Mouse (Mus musculus): ENCODE results near the gene Amotl1. TPM values are rescaled to one million over a fixed set of nuclear protein-coding genes. Genes with fewer than 3 reads are reported as not detected.
"Not testable (repeated sequence)": the region's sequence is repeated elsewhere in the genome, so short reads cannot be mapped to it uniquely, and the experiment has no call there.

The Amotl1 gene
- total RNA-seq (2021) = 10 to 100 TPM; 16.3 to 20.0 TPM
- long read RNA-seq, partial matches to known transcripts = 1 of 4 reads
- long read RNA-seq, other reads (novel, unspliced or antisense) = 3 of 4 reads

- DNase-seq (ENCODE audit: low spot score in 2 of 2) = no peak
Measured at GRCm38 (mm10) chr9:14644956-14645355, at the start of gene Amotl1. Amotl1 (minus strand) TSS chr9:14645056.

DNA sequence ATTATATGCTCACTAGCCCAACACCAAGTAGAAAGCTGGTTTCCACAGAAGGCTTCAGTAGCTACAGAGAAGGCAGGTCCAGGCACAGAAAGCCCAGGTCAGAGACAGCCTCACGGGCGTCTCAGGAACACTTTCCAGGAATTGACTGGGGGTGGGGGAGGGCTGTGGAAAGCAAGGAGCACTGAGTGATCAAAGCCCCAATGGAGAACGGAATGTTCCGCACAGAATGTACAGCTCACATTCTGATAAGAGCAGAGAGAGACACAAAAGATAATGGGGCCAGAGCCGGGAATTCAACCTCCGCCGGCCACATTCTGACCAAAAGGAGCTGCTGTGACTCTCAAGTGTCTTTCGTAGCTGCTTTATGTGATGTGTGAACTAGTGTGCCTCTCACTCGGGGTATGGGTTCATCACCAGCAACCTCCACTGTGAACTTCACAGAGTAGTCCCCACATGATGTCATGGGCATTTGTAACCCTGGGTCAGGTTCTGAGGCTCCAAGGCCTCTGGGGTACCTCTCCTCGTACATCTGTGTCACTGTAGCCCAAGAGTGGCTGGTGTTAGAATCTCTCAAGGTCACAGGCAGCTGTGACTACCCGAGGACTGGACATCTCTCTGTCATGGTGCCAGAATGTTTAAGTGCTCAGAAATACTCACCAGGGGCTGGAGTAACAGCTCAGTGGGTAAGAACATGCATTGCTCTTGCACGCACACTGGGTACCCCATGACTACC, 44.7 kb upstream of the Amotl1 start:
- DNase-seq (ENCODE audit: low spot score in 2 of 2) = no peak

DNA sequence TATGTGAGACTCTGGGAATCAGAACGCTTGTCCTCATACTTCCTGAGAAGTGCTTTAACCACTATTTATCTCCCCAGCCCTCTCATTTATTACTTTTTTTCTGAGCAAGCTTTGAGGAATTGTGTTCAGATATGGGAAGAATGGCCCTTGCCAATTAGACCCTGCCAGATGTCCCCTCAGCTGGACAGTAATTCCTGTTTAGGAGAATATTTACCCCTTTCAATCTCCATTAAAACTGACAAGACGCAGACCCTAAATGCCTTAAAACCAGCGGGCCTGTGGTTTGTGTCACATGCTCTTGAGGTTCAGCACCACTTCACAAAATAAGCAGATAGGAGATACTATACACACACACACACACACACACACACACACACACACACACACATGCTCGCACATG, 39.5 kb upstream of the Amotl1 start:
- DNase-seq (ENCODE audit: low spot score in 2 of 2) = no peak

- DNase-seq (ENCODE audit: low spot score in 2 of 2) = no peak
Measured at GRCm38 (mm10) chr9:14682741-14683140, 37.9 kb upstream of the Amotl1 start.

DNA sequence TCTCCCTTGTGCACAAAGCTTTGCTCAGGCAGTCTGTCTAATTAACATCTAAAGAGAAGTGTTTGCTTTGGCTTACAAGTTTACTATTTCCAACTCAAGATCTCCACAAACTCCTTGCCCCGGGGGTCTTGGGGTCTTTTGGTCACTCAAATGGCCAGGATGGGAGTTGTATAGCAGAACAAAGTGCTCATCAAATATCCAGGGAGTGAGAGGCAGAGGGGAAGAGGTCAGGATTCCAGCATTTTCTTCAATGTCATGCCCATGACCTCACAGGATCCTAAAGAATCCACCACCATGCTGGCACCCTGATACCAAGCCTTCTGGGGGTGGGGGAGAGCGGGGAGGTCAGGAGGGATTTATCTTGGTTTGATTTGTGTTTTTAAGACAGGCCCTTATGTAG, 35.7 kb upstream of the Amotl1 start:
- DNase-seq (ENCODE audit: low spot score in 2 of 2) = no peak

DNA sequence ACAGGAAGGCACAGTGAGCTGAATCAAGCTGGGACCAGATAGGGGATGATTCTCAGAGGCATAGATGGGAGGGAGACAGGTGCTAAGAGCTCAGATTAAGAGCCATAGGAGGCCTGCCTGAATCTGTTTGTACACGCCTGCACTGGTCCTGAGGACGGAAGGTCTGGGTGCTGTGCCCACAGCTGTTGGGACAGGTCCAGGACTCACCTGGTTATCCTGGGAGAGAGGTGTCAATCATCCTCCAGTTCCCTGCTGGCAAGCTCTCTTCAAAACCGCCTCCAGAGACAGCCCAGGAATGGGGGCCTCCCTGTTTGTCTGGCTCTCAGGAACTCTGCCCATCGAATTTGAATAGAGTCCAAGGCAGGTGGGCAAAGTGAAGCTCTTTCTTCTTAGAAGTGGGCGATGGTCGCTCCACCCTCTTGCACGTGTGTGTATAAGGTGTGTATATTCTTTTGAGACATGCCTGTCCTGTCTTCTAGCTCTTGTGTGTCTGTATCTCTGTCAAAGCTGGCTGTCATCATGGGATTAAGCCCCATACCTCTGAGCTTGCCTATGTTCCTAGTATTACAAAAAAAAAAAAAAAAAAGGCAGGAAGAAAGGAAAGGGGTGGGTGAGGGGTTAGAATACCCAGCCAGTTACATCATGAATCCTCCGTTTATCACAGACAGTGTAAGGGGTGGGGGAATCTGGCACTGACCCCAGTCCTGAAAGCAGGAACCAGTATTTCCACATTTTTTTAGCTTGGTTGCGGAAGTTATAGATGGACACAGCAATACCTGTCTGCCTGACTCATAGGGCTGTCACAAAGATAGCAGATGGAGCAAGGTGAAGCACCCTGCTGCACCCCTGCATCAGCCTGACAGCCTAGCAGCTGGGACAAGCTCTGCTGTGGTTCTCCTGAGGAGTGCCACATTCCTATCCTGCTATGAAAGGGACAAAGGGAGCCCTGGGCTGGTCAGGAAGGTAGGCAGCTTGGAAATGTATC, 31.1 kb upstream of the Amotl1 start:
- no peak for DNase-seq (ENCODE audit: low spot score in 2 of 2)

DNA sequence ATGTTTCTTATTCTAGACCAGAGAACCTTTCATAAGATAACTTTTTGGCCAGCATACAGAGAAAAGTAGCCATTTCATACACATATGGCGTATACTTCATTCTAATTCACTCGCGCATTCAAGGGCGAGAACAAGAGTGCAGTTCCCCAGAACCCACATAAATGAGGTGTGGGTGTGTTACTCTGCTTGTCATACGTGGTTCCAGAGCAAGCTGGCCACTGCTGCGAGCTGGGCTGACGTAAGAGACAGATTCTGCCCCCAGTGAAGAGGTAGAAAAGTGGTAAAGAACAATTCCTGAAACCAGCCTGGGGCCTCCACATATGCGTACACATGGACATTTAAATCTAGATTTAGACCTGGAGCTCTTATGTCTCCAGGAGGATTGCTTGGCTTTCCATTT, 29.6 kb upstream of the Amotl1 start:
- DNase-seq (ENCODE audit: low spot score in 2 of 2) = no peak

- DNase-seq (ENCODE audit: low spot score in 2 of 2) = no peak
Measured at GRCm38 (mm10) chr9:14673109-14673508, 28.3 kb upstream of the Amotl1 start.

GRCm38 (mm10) chr9:14671965-14672364, 27.1 kb upstream of the Amotl1 start:
- DNase-seq (ENCODE audit: low spot score in 2 of 2) = not testable (repeated sequence)

DNA sequence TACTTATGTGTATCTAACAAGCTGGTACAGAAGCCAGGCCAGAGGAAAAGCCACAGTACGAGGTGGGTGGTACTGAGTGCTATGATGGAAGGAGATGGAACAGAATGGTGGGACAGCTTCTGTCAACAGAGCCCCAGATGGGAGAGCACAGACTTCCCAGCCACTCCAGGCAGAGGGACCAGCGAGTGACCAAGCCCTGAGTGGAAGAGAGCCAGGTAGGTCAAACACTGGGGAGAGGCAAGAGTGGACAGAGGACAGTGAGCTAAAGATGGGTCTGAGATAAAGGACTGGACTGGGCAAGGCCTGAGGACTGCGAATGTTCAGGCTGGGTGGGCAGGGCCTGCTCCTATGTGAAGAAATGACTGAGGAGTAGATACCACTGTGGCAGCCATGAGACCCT, 23.5 kb upstream of the Amotl1 start:
- no peak for DNase-seq (ENCODE audit: low spot score in 2 of 2)

DNA sequence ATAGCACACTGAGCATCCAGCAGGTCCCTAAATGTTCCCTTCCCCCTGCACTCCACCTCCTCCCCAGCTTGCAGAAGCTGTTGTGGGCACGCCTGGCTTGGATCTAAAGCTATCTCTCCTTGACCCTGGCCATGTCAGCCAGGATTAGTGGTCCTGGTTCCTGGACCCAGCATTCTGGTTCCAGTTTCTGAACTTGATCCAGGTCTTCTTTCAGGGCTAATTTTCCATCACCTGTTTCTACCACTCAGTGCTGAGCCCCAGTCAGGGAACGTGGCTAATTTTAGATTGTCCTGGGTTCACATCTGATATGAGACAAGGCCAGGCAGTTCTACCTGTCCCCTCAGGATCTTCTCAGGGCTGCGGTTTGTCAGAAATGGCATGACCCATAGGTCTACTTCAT, 21.2 kb upstream of the Amotl1 start:
- no peak for DNase-seq (ENCODE audit: low spot score in 2 of 2)

GRCm38 (mm10) chr9:14663591-14663990, 18.7 kb upstream of the Amotl1 start:
- no peak for DNase-seq (ENCODE audit: low spot score in 2 of 2)

GRCm38 (mm10) chr9:14662876-14663275, 18.0 kb upstream of the Amotl1 start:
- DNase-seq (ENCODE audit: low spot score in 2 of 2) = no peak

- no peak for DNase-seq (ENCODE audit: low spot score in 2 of 2)
Measured at GRCm38 (mm10) chr9:14662138-14662537, 17.3 kb upstream of the Amotl1 start.

- no peak for DNase-seq (ENCODE audit: low spot score in 2 of 2)
Measured at GRCm38 (mm10) chr9:14657926-14658325, 13.1 kb upstream of the Amotl1 start.

GRCm38 (mm10) chr9:14654010-14654409, 9.2 kb upstream of the Amotl1 start:
- no peak for DNase-seq (ENCODE audit: low spot score in 2 of 2)

- DNase-seq (ENCODE audit: low spot score in 2 of 2) = no peak
Measured at GRCm38 (mm10) chr9:14652761-14653160, 7.9 kb upstream of the Amotl1 start.

DNA sequence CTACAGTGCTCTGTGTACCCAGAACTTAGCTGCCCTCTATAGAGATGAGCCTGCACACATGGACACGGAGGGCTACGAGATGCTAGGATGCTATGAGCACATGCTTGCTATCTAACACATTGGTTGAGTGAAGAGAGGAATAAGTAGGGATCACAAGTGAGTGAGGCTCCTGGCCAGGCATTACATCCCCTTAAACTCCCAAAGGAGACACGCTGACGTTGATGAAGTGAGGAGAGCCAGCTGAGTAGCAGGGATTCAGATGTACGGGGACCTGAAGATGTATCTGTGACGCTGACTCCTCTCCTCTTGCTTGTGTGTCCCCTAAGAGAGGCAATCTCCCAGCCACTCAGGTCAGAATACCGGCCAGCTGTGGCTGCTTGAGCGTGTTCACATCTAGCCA, 3.0 kb upstream of the Amotl1 start:
- no peak for DNase-seq (ENCODE audit: low spot score in 2 of 2)

GRCm38 (mm10) chr9:14646641-14647040, 1.8 kb upstream of the Amotl1 start:
- no peak for DNase-seq (ENCODE audit: low spot score in 2 of 2)

DNA sequence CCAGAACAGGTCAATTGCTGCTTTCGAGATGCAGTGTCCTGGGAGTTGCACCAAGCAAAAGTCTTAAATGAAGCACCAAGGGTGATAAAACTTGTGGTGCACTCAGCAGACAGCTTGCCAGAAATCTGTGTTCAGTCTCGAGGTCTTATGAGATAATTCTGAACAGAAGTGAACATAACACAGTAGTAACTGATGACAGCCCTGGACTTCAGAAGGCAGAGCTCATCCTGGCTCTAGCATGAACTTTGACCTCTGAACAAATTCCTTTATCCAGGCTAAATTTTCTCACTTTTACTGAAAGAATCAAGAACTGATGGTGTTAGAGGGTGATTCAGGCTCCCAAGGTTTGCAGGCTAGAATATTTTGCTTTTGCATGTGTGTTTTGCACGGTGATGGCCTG, 1.2 kb upstream of the Amotl1 start:
- no peak for DNase-seq (ENCODE audit: low spot score in 2 of 2)

GRCm38 (mm10) chr9:14643328-14643727, 1.5 kb downstream of the Amotl1 start:
- no peak for DNase-seq (ENCODE audit: low spot score in 2 of 2)

Data from layer of hippocampus, postnatal 10 days (tissue).